Mouse (Mus musculus): ENCODE data around the gene Bcam. TPM values are rescaled to one million over a fixed set of nuclear protein-coding genes. Genes with fewer than 3 reads are reported as not detected.

Bcam gene
- polyA plus RNA-seq (2014; fragmentation: Illumina TruSeq; extraction: RNeasy Lipid Tissue Mini Kit (QIAGEN cat#74804); ENCODE audit: low read depth, low replicate concordance) = not detected

GRCm38 (mm10) chr7:19770984-19771391 is at the start of gene Bcam:
Gene Bcam (minus strand): TSS chr7:19771016.

GRCm38 (mm10) chr7:19796697-19797588 is 26.1 kb upstream of the Bcam start, which contains the start of gene Cblc:
Gene Cblc (minus strand): TSS chr7:19796809.

GRCm38 (mm10) chr7:19750217-19751069 is 20.4 kb downstream of the Bcam start, which contains the start of gene Nectin2:
Gene Nectin2 (minus strand): TSS chr7:19750483.

GRCm38 (mm10) chr7:19715239-19716054 is 55.4 kb downstream of the Bcam start, which contains the start of gene Tomm40:
Gene Tomm40 (minus strand): TSS chr7:19715438.

Other genes starting within 250 kb of the Bcam start
- gene Ppp1r37, start 207.9 kb downstream of the Bcam start, polyA plus RNA-seq (2014; fragmentation: Illumina TruSeq; extraction: RNeasy Lipid Tissue Mini Kit (QIAGEN cat#74804); ENCODE audit: low read depth, low replicate concordance) = 0.47 TPM
- gene Zfp296, start 193.7 kb downstream of the Bcam start, polyA plus RNA-seq (2014; fragmentation: Illumina TruSeq; extraction: RNeasy Lipid Tissue Mini Kit (QIAGEN cat#74804); ENCODE audit: low read depth, low replicate concordance) = not detected
- 17.8 TPM for gene Gemin7, start 193.4 kb downstream of the Bcam start, polyA plus RNA-seq (2014; fragmentation: Illumina TruSeq; extraction: RNeasy Lipid Tissue Mini Kit (QIAGEN cat#74804); ENCODE audit: low read depth, low replicate concordance)
- gene Clasrp, start 166.5 kb downstream of the Bcam start, polyA plus RNA-seq (2014; fragmentation: Illumina TruSeq; extraction: RNeasy Lipid Tissue Mini Kit (QIAGEN cat#74804); ENCODE audit: low read depth, low replicate concordance) = 1.2 TPM
- gene Relb, start 141.6 kb downstream of the Bcam start, polyA plus RNA-seq (2014; fragmentation: Illumina TruSeq; extraction: RNeasy Lipid Tissue Mini Kit (QIAGEN cat#74804); ENCODE audit: low read depth, low replicate concordance) = 0.87 TPM
- 30.7 TPM for gene Clptm1, start 106.0 kb downstream of the Bcam start, polyA plus RNA-seq (2014; fragmentation: Illumina TruSeq; extraction: RNeasy Lipid Tissue Mini Kit (QIAGEN cat#74804); ENCODE audit: low read depth, low replicate concordance)
- not detected for gene Apoc2, start 93.1 kb downstream of the Bcam start, polyA plus RNA-seq (2014; fragmentation: Illumina TruSeq; extraction: RNeasy Lipid Tissue Mini Kit (QIAGEN cat#74804); ENCODE audit: low read depth, low replicate concordance)
- not detected for gene Gm44805, start 89.6 kb downstream of the Bcam start, polyA plus RNA-seq (2014; fragmentation: Illumina TruSeq; extraction: RNeasy Lipid Tissue Mini Kit (QIAGEN cat#74804); ENCODE audit: low read depth, low replicate concordance)
- gene Apoc4, start 89.5 kb downstream of the Bcam start, polyA plus RNA-seq (2014; fragmentation: Illumina TruSeq; extraction: RNeasy Lipid Tissue Mini Kit (QIAGEN cat#74804); ENCODE audit: low read depth, low replicate concordance) = 2.9 TPM
- 25.6 TPM for gene Apoc1, start 78.4 kb downstream of the Bcam start, polyA plus RNA-seq (2014; fragmentation: Illumina TruSeq; extraction: RNeasy Lipid Tissue Mini Kit (QIAGEN cat#74804); ENCODE audit: low read depth, low replicate concordance)
- gene Apoe, start 71.8 kb downstream of the Bcam start, polyA plus RNA-seq (2014; fragmentation: Illumina TruSeq; extraction: RNeasy Lipid Tissue Mini Kit (QIAGEN cat#74804); ENCODE audit: low read depth, low replicate concordance) = 11.9 TPM
- gene Tomm40, start 55.6 kb downstream of the Bcam start, polyA plus RNA-seq (2014; fragmentation: Illumina TruSeq; extraction: RNeasy Lipid Tissue Mini Kit (QIAGEN cat#74804); ENCODE audit: low read depth, low replicate concordance) = 0.82 TPM
- gene Nectin2, start 20.5 kb downstream of the Bcam start, polyA plus RNA-seq (2014; fragmentation: Illumina TruSeq; extraction: RNeasy Lipid Tissue Mini Kit (QIAGEN cat#74804); ENCODE audit: low read depth, low replicate concordance) = 6.1 TPM
- gene Cblc, start 25.8 kb upstream of the Bcam start, polyA plus RNA-seq (2014; fragmentation: Illumina TruSeq; extraction: RNeasy Lipid Tissue Mini Kit (QIAGEN cat#74804); ENCODE audit: low read depth, low replicate concordance) = not detected
- not detected for gene Bcl3, start 51.8 kb upstream of the Bcam start, polyA plus RNA-seq (2014; fragmentation: Illumina TruSeq; extraction: RNeasy Lipid Tissue Mini Kit (QIAGEN cat#74804); ENCODE audit: low read depth, low replicate concordance)
- gene Gm19345, start 81.0 kb upstream of the Bcam start, polyA plus RNA-seq (2014; fragmentation: Illumina TruSeq; extraction: RNeasy Lipid Tissue Mini Kit (QIAGEN cat#74804); ENCODE audit: low read depth, low replicate concordance) = not detected
- not detected for gene Ceacam16, start 90.3 kb upstream of the Bcam start, polyA plus RNA-seq (2014; fragmentation: Illumina TruSeq; extraction: RNeasy Lipid Tissue Mini Kit (QIAGEN cat#74804); ENCODE audit: low read depth, low replicate concordance)
- gene Ceacam19, start 116.9 kb upstream of the Bcam start, polyA plus RNA-seq (2014; fragmentation: Illumina TruSeq; extraction: RNeasy Lipid Tissue Mini Kit (QIAGEN cat#74804); ENCODE audit: low read depth, low replicate concordance) = not detected
- gene Pvr, start 150.1 kb upstream of the Bcam start, polyA plus RNA-seq (2014; fragmentation: Illumina TruSeq; extraction: RNeasy Lipid Tissue Mini Kit (QIAGEN cat#74804); ENCODE audit: low read depth, low replicate concordance) = 41.5 TPM
- not detected for gene Igsf23, start 179.7 kb upstream of the Bcam start, polyA plus RNA-seq (2014; fragmentation: Illumina TruSeq; extraction: RNeasy Lipid Tissue Mini Kit (QIAGEN cat#74804); ENCODE audit: low read depth, low replicate concordance)
- not detected for gene Ceacam20, start 194.4 kb upstream of the Bcam start, polyA plus RNA-seq (2014; fragmentation: Illumina TruSeq; extraction: RNeasy Lipid Tissue Mini Kit (QIAGEN cat#74804); ENCODE audit: low read depth, low replicate concordance)
- gene Nlrp9b, start 220.4 kb upstream of the Bcam start, polyA plus RNA-seq (2014; fragmentation: Illumina TruSeq; extraction: RNeasy Lipid Tissue Mini Kit (QIAGEN cat#74804); ENCODE audit: low read depth, low replicate concordance) = not detected